Mouse (Mus musculus) cerebellum, postnatal 25 days (tissue): ENCODE results near the gene Sesn3.
"Not testable (repeated sequence)": the region's sequence is repeated elsewhere in the genome, so short reads cannot be mapped to it uniquely, and the experiment has no call there.

Experiments
- DNase-seq, 2 experiments: peaks; one replicate each; pipeline ENCODE4 v3.0.0; 2021; ENCODE audit warnings: mixed read lengths in 2 of 2

Gene Sesn3

GRCm38 (mm10) chr9:14285036-14285435 lies 10.2 kb downstream of the Sesn3 start:
- DNase-seq: no peak

- DNase-seq: no peak
Measured at GRCm38 (mm10) chr9:14287234-14287633, 12.4 kb downstream of the Sesn3 start.

GRCm38 (mm10) chr9:14288500-14288899 lies 13.6 kb downstream of the Sesn3 start:
- no peak for DNase-seq

GRCm38 (mm10) chr9:14293866-14294265 lies 19.0 kb downstream of the Sesn3 start:
- DNase-seq: no peak

- no peak for DNase-seq
Measured at GRCm38 (mm10) chr9:14295680-14296440, 21.0 kb downstream of the Sesn3 start.

- no peak for DNase-seq
Measured at GRCm38 (mm10) chr9:14297204-14297603, 22.3 kb downstream of the Sesn3 start.

- no peak for DNase-seq
Measured at GRCm38 (mm10) chr9:14299819-14300218, 25.0 kb downstream of the Sesn3 start.

GRCm38 (mm10) chr9:14300795-14301194 lies 25.9 kb downstream of the Sesn3 start:
- no peak for DNase-seq

- no peak for DNase-seq
Measured at GRCm38 (mm10) chr9:14304262-14304968, 29.5 kb downstream of the Sesn3 start.

GRCm38 (mm10) chr9:14307341-14307740 lies 32.5 kb downstream of the Sesn3 start:
- DNase-seq: no peak

- no peak for DNase-seq
Measured at GRCm38 (mm10) chr9:14313968-14314367, 39.1 kb downstream of the Sesn3 start.

GRCm38 (mm10) chr9:14314477-14314876 lies 39.6 kb downstream of the Sesn3 start:
- no peak for DNase-seq

- no peak for DNase-seq
Measured at GRCm38 (mm10) chr9:14316618-14317017, 41.8 kb downstream of the Sesn3 start.

GRCm38 (mm10) chr9:14335829-14336228 lies 61.0 kb downstream of the Sesn3 start:
- no peak for DNase-seq

GRCm38 (mm10) chr9:14336901-14337300 lies 62.0 kb downstream of the Sesn3 start:
- DNase-seq: peak; percentile 65 to 71

GRCm38 (mm10) chr9:14338701-14339100 lies 63.8 kb downstream of the Sesn3 start:
- no peak for DNase-seq

GRCm38 (mm10) chr9:14342041-14342668 lies 67.3 kb downstream of the Sesn3 start:
- peak; percentile 78 to 86 for DNase-seq

- not testable (repeated sequence) for DNase-seq
Measured at GRCm38 (mm10) chr9:14345866-14346265, 71.0 kb downstream of the Sesn3 start.

GRCm38 (mm10) chr9:14348416-14348815 lies 73.5 kb downstream of the Sesn3 start:
- DNase-seq: peak in 1 of 2 experiments; percentile 55

GRCm38 (mm10) chr9:14349380-14349779 lies 74.5 kb downstream of the Sesn3 start:
- no peak for DNase-seq

- no peak for DNase-seq
Measured at GRCm38 (mm10) chr9:14350787-14351186, 75.9 kb downstream of the Sesn3 start.

- no peak for DNase-seq
Measured at GRCm38 (mm10) chr9:14352337-14352736, 77.5 kb downstream of the Sesn3 start.

GRCm38 (mm10) chr9:14354852-14355251 lies 80.0 kb downstream of the Sesn3 start:
- DNase-seq: no peak

GRCm38 (mm10) chr9:14357033-14357432 lies 82.2 kb downstream of the Sesn3 start:
- DNase-seq: no peak
